Mouse (Mus musculus) left cerebral cortex, postnatal 4 days (tissue): ENCODE measurements at regions not wholly inside any gene's neighbourhood (a gene's known extent, or its start where the extent isn't known, plus 50 kb on each side); places are given as distances from the start of the nearest gene placed in this dataset.

Experiments
- DNase-seq: peaks from one replicate; pipeline ENCODE4 v3.0.0-alpha.2; 2022
- intact Hi-C: fragments of 180-260 bp; cut with DNase I; formaldehyde crosslinking; loops from one replicate; pipeline ENCODE4 v1.15.1; 2025

GRCm38 (mm10) chr4:55203731-55204710 lies 145.8 kb upstream of the Rad23b start:
- intact Hi-C loops = no loop called here
- no peak for DNase-seq

GRCm38 (mm10) chr4:55206226-55206625 lies 143.6 kb upstream of the Rad23b start:
- intact Hi-C loops = no loop called here
- no peak for DNase-seq

GRCm38 (mm10) chr4:55207749-55208385 lies 142.0 kb upstream of the Rad23b start:
- DNase-seq = no peak
- intact Hi-C loops = no loop called here

- DNase-seq = no peak
- intact Hi-C loops = no loop called here
Measured at GRCm38 (mm10) chr4:55208386-55209345, 141.2 kb upstream of the Rad23b start.

- no peak for DNase-seq
- intact Hi-C loops = no loop called here
Measured at GRCm38 (mm10) chr4:55215425-55216174, 134.2 kb upstream of the Rad23b start.

GRCm38 (mm10) chr4:55216175-55216545 lies 133.7 kb upstream of the Rad23b start:
- DNase-seq = no peak
- intact Hi-C loops = no loop called here

GRCm38 (mm10) chr4:55225766-55226165 lies 124.1 kb upstream of the Rad23b start:
- DNase-seq = no peak
- intact Hi-C loops = no loop called here

- DNase-seq = no peak
- intact Hi-C loops = no loop called here
Measured at GRCm38 (mm10) chr4:55227394-55227793, 122.4 kb upstream of the Rad23b start.

GRCm38 (mm10) chr4:55231522-55231921 lies 118.3 kb upstream of the Rad23b start:
- peak; percentile 21 for DNase-seq
- intact Hi-C loops = no loop called here

- DNase-seq = no peak
- intact Hi-C loops = no loop called here
Measured at GRCm38 (mm10) chr4:55237856-55238255, 112.0 kb upstream of the Rad23b start.

GRCm38 (mm10) chr4:55240450-55240849 lies 109.4 kb upstream of the Rad23b start:
- intact Hi-C loops = loop anchor here (5.0 kb wide), 2 partner anchors 293 to 1358 kb away; partner anchors contain the start of gene Zfp462

GRCm38 (mm10) chr4:55242331-55242730 lies 107.5 kb upstream of the Rad23b start:
- intact Hi-C loops = loop anchor here (5.0 kb wide), 2 partner anchors 295 to 1360 kb away; partner anchors contain the start of gene Zfp462
- DNase-seq = no peak

More at GRCm38 (mm10) chr4:55240450-55240849, 109.4 kb upstream of the Rad23b start:
- peak; percentile 74 for DNase-seq

GRCm38 (mm10) chr4:55243091-55244058 lies 106.5 kb upstream of the Rad23b start:
- intact Hi-C loops = loop anchor here (5.0 kb wide), 2 partner anchors 296 to 1361 kb away; partner anchors contain the start of gene Zfp462
- DNase-seq = no peak

- intact Hi-C loops = no loop called here
- no peak for DNase-seq
Measured at GRCm38 (mm10) chr4:55245789-55246188, 104.1 kb upstream of the Rad23b start.

GRCm38 (mm10) chr4:55250334-55250733 lies 99.5 kb upstream of the Rad23b start:
- DNase-seq = no peak
- intact Hi-C loops = no loop called here

- no peak for DNase-seq
- intact Hi-C loops = no loop called here
Measured at GRCm38 (mm10) chr4:55251546-55251945, 98.3 kb upstream of the Rad23b start.

- DNase-seq = no peak
- intact Hi-C loops = no loop called here
Measured at GRCm38 (mm10) chr4:55253769-55254168, 96.1 kb upstream of the Rad23b start.

GRCm38 (mm10) chr4:55271965-55272630 lies 77.7 kb upstream of the Rad23b start:
- DNase-seq = no peak
- intact Hi-C loops = no loop called here
